Mouse (Mus musculus): ENCODE results near the gene Wdr26.

Wdr26 gene

GRCm38 (mm10) chr1:181237332-181237731, 25.5 kb upstream of the Wdr26 start:
- DNase-seq (ENCODE audit: low spot score): no peak

GRCm38 (mm10) chr1:181234326-181235035, 22.7 kb upstream of the Wdr26 start:
- no peak for DNase-seq (ENCODE audit: low spot score)

- DNase-seq (ENCODE audit: low spot score): no peak
Observed at GRCm38 (mm10) chr1:181233734-181234133, 21.9 kb upstream of the Wdr26 start.

DNA sequence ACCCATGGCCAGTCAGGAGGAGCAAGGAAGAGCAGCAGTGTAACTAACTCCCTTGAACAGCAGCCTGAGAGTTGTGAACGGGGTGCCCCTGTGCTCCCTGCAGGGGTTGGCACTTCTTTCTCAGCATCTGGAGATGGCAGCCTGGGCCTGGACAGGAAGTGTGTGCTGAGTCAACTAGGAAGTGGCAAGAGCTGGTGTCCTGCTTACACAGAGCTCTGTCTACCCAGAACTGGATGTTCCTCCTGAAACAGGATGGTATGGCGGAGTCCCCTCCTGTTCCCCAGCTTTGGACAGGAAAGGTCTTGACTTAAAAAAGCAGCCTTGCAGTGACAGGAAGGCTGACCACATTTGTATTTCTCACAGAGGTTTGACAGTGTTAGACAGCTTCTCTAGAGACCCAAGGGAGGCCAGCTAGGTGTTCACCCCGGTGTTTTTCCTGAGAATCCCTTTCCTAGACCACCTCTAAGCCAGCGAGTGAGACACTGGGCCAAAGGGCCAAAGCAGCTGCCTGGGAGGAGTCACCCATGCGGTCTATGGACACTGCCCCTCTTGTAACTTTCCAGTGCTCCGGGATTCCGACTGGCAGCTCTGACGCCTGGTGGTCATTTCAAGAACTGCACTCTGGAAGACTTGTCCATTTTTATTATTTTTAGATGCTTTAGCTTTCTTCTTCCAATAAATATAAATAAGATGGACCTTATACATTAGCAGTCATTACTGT, 20.7 kb upstream of the Wdr26 start:
- DNase-seq (ENCODE audit: low spot score): peak; percentile 86

GRCm38 (mm10) chr1:181231821-181232220, 20.0 kb upstream of the Wdr26 start:
- no peak for DNase-seq (ENCODE audit: low spot score)

- no peak for DNase-seq (ENCODE audit: low spot score)
Observed at GRCm38 (mm10) chr1:181231262-181231661, 19.5 kb upstream of the Wdr26 start.

DNA sequence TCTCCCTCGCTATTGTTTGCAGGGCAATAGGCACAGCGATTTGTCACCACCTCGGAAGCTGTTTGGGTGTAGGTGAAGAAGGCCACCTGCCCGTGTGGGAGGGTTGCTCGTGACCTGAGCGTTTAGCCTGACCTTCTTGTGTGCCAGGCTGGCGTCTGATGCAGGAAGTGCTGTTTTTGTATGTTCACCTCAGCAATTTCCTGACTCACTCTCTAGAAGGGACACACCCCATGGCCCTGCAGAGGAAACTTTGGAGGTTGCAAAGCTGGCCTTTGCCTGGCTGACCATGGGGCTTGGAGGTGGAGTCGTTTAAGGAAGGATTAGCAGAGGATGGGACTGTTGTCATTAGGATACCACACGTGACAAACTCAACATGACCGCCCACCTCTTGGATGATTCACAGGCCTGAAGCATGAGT, 18.9 kb upstream of the Wdr26 start:
- DNase-seq (ENCODE audit: low spot score): no peak

- no peak for DNase-seq (ENCODE audit: low spot score)
Observed at GRCm38 (mm10) chr1:181229046-181229445, 17.2 kb upstream of the Wdr26 start.

DNA sequence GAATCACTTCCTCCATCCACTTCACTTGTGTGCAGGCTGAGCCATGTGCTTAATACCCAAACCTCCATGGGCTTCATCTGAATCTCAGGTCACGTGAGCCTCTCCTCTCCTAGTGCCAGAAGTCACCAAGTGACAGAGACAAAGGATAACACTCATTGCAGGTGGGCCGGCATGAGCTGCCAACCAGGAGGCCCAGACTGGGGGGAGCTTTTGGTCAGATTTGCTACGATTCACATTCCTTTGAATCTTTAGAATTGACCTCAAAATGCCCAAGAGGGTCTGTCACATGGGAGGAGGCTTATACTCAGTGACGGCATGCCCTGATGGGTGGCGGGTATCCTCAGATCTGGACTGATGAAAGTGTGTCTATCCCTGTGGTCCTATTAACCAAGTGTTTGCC, 16.8 kb upstream of the Wdr26 start:
- no peak for DNase-seq (ENCODE audit: low spot score)

DNA sequence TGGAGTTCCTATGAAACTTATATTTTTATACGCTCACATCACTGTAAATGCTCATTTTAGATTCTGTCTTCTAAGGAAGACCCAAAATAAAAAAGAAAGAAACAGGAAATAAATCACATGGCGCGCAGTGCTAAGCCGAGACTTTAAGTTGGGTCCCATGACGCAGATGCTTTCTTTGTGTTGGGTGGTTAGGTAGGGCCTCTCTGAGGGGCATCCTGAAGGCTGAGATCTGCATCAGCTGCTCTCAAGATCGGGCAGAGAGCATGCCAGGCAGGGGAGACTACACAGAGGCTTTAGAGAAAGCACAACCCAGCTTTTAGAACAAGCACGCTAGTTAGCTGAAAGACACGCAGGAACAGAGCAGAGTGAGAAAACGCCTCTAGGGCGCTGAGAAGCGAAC, 16.0 kb upstream of the Wdr26 start:
- DNase-seq (ENCODE audit: low spot score): no peak

GRCm38 (mm10) chr1:181226850-181227249, 15.0 kb upstream of the Wdr26 start:
- no peak for DNase-seq (ENCODE audit: low spot score)

DNA sequence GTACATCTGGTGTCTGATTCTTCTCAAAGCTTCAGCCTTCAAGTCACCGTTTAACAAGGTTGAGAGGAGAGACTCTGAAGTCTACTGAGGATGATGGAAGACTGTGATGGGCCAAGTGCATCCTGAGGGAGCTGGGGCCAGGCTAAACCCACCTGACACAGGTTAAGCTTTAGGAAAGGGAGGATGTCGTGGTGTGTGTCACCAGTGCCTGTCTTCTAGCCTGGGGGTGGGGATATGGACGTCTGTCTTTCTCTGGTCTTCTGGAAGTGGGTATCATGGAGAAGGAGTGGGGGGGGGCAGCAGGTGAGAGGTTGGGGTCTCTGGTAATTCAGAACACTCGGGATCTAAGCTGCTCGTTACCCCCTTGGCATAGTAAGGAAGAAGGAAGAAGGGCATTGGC, 13.5 kb upstream of the Wdr26 start:
- no peak for DNase-seq (ENCODE audit: low spot score)

DNA sequence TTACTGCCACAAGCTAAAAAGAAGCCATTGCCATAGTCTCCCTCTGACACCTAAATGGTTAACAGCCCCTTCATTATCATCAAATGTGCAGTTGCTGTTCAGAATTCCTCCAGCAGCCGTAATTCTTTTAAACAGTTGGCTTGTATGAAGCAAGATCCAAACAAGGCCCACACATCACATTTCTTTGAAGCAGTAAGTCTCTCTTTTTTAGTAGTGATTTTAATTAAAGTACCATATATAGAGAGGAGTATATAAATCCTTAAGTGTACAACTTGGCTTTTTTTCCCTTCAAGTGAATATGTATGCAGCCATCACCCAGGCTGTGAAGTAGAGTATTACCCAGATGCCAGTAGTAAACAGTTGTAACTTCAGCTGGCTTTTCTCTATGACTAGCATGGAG, 10.2 kb upstream of the Wdr26 start:
- no peak for DNase-seq (ENCODE audit: low spot score)

- no peak for DNase-seq (ENCODE audit: low spot score)
Observed at GRCm38 (mm10) chr1:181216315-181216714, 4.5 kb upstream of the Wdr26 start.

DNA sequence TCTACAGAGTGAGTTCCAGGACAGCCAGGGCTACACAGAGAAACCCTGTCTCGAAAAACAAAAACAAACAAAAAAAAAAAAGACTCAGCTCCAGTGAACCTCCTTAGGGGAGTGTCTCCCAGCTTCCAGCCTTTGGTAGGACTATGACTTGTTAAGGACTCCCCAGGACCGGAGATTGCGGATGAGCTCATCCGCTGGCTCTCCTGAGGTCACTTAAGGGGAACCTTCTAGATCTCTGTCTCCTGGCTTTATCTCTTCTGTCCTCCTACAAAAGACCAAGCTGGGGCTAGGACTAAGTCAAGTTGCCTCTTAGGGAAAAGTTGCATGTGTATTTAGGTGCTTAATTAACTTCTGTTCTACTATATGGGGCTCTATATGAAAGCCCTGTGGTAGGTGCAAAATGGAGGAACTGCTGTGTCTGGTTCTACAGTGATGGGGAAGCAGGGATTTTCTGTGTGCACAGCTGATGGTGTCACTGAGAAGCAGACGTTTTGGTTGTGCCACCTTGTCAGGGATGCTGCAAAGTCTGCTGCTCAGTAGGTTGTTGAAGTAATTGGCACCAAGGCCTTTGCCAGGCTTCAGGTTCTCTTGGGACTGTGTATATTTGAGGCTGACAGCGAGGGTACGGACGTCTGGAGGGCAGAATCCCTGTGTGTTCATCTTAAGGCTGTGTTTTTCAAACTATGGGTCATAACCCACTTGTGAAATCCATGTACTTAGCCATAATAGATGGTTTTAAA, 2.7 kb upstream of the Wdr26 start:
- DNase-seq (ENCODE audit: low spot score): no peak

DNA sequence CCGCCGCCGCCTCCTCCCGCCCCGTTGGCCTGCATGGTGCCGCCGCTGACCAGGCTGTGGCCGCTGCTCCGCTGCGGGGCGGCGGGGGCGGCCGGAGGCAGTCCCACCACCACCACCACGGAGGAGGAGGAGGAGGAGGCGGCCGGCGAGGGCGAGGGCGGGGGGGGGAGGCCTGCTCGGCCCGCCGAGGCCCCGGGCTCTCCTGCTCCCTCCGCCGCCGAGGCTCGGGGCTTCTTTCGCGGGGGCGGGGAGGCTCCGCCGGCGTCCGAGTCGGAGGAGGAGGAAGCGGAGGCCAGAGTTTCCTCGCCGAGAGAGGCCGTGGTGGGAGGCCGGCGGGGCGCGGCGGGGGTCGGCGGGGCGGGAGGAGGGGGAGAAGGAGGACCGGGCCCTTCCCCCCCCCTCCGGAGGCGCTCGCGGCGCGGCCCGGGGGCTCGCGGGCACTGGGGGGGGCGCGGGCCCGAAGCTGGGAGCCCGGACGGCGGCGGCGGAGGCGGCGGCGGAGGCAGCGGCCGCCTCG, 340 bp downstream of the Wdr26 start:
- peak; percentile 38 for DNase-seq (ENCODE audit: low spot score)

- peak; percentile 39 for DNase-seq (ENCODE audit: low spot score)
Observed at GRCm38 (mm10) chr1:181210601-181211402, 999 bp downstream of the Wdr26 start.

- no peak for DNase-seq (ENCODE audit: low spot score)
Observed at GRCm38 (mm10) chr1:181210147-181210546, 1.7 kb downstream of the Wdr26 start.

- no peak for DNase-seq (ENCODE audit: low spot score)
Observed at GRCm38 (mm10) chr1:181199446-181199845, 12.4 kb downstream of the Wdr26 start.

GRCm38 (mm10) chr1:181188925-181189324, 22.9 kb downstream of the Wdr26 start:
- DNase-seq (ENCODE audit: low spot score): no peak

DNA sequence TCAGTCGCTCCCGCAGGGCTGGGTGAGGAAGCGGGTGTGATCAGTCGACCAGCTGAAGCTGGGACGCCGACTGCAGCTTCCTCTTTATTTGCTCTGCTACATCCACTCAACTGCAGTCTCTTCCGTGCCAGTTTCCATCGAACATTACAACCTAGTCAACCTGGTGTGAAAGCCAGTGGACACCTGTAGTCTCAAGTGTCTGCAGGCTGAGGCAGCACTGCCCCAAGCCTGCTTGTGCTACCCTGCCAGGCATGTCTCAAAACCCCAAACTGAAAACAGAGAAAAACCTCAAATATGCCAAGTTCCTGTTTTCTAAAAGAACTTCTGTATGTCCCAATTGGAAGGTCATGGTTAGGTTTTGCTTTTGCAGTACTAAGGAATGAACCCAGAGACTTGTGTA, 41.6 kb downstream of the Wdr26 start:
- DNase-seq (ENCODE audit: low spot score): no peak

GRCm38 (mm10) chr1:181168377-181168776, 43.4 kb downstream of the Wdr26 start:
- DNase-seq (ENCODE audit: low spot score): no peak

All from embryo, embryonic 10.5 days (tissue).